Mouse (Mus musculus): ENCODE data around the gene Kars. TPM values are rescaled to one million over a fixed set of nuclear protein-coding genes. Genes with fewer than 3 reads are reported as not detected.

The Kars gene
- polyA plus RNA-seq, 1 experiment from 2014 or later = 167 TPM

GRCm38 (mm10) chr8:111975706-111976105 lies 35.4 kb downstream of the Kars start:
- Histone ChIP-seq H3K27me3 (no peaks in the 10 kb centered on the region), H3K27ac (replicated peaks) (no peak overlapping the region), H3K36me3 (peaks cover 58% of the 10 kb centered on the region), H3K9ac (no peak overlapping the region), H3K4me1 (replicated peaks) (no peaks in the 10 kb centered on the region), H3K9me3 (no peaks in the 10 kb centered on the region), H3K4me2 (no peak overlapping the region), H3K4me3 (no peak overlapping the region)
- WGBS = 87% methylated on average over 2 of the region's 2 CpGs
- ATAC-seq (ENCODE audit: low read depth) = no peak

GRCm38 (mm10) chr8:111974138-111974537 lies 37.0 kb downstream of the Kars start:
- H3K27me3 ChIP-seq = no peaks in the 10 kb centered on the region
- H3K36me3 ChIP-seq = peaks cover 53% of the 10 kb centered on the region
- no peak overlapping the region for H3K4me3 ChIP-seq
- no peak for ATAC-seq (ENCODE audit: low read depth)
- H3K27ac ChIP-seq (replicated peaks) = no peak overlapping the region
- no peak overlapping the region for H3K9ac ChIP-seq
- no peaks in the 10 kb centered on the region for H3K9me3 ChIP-seq
- WGBS = 96% methylated on average over 12 of the region's 12 CpGs
- no peaks in the 10 kb centered on the region for H3K4me1 ChIP-seq (replicated peaks)
- no peak overlapping the region for H3K4me2 ChIP-seq

- H3K9me3 ChIP-seq = no peaks in the 10 kb centered on the region
- no peak for ATAC-seq (ENCODE audit: low read depth)
- WGBS = 32% methylated on average over 5 of the region's 5 CpGs
Measured at GRCm38 (mm10) chr8:111968991-111969390, 42.1 kb downstream of the Kars start.

GRCm38 (mm10) chr8:111968541-111968940 lies 42.6 kb downstream of the Kars start:
- 87% methylated on average over 10 of the region's 10 CpGs for WGBS
- H3K27ac ChIP-seq (replicated peaks) = no peak overlapping the region
- H3K4me1 ChIP-seq (replicated peaks) = no peaks in the 10 kb centered on the region
- H3K36me3 ChIP-seq = peaks cover 19% of the 10 kb centered on the region
- no peak overlapping the region for H3K4me2 ChIP-seq
- ATAC-seq (ENCODE audit: low read depth) = no peak
- no peak overlapping the region for H3K4me3 ChIP-seq
- no peaks in the 10 kb centered on the region for H3K9me3 ChIP-seq
- no peaks in the 10 kb centered on the region for H3K27me3 ChIP-seq
- H3K9ac ChIP-seq = no peak overlapping the region

More at GRCm38 (mm10) chr8:111968991-111969390, 42.1 kb downstream of the Kars start:
- Histone ChIP-seq H3K4me1 (replicated peaks) (no peaks in the 10 kb centered on the region), H3K36me3 (peaks cover 23% of the 10 kb centered on the region), H3K9ac (no peak overlapping the region), H3K27me3 (no peaks in the 10 kb centered on the region), H3K27ac (replicated peaks) (no peak overlapping the region), H3K4me3 (no peak overlapping the region), H3K4me2 (no peak overlapping the region)

GRCm38 (mm10) chr8:111967246-111967870 lies 43.8 kb downstream of the Kars start:
- peaks cover 14% of the 10 kb centered on the region for H3K36me3 ChIP-seq
- no peaks in the 10 kb centered on the region for H3K9me3 ChIP-seq
- H3K9ac ChIP-seq = no peak overlapping the region
- no peak overlapping the region for H3K4me2 ChIP-seq
- H3K4me3 ChIP-seq = no peak overlapping the region
- H3K27me3 ChIP-seq = no peaks in the 10 kb centered on the region
- no peaks in the 10 kb centered on the region for H3K4me1 ChIP-seq (replicated peaks)
- 89% methylated on average over 5 of the region's 5 CpGs for WGBS
- H3K27ac ChIP-seq (replicated peaks) = no peak overlapping the region
- no peak for ATAC-seq (ENCODE audit: low read depth)

- Histone ChIP-seq H3K9ac (no peak overlapping the region), H3K9me3 (no peaks in the 10 kb centered on the region), H3K4me2 (no peak overlapping the region), H3K36me3 (0 out of 2 replicates have a peak, but pooled peaks cover 4% of the 10 kb centered on the region), H3K27me3 (no peaks in the 10 kb centered on the region), H3K4me3 (no peak overlapping the region), H3K4me1 (replicated peaks) (no peaks in the 10 kb centered on the region), H3K27ac (replicated peaks) (no peak overlapping the region)
- ATAC-seq (ENCODE audit: low read depth) = no peak
- 77% methylated on average over 7 of the region's 7 CpGs for WGBS
Measured at GRCm38 (mm10) chr8:111964849-111965561, 46.1 kb downstream of the Kars start.

GRCm38 (mm10) chr8:111964351-111964750 lies 46.8 kb downstream of the Kars start:
- Histone ChIP-seq H3K36me3 (peaks cover 7% of the 10 kb centered on the region; the same call in 1 of the 2 replicates), H3K4me2 (no peak overlapping the region), H3K9ac (no peak overlapping the region), H3K4me1 (replicated peaks) (no peaks in the 10 kb centered on the region), H3K27ac (replicated peaks) (no peak overlapping the region), H3K27me3 (no peaks in the 10 kb centered on the region), H3K4me3 (no peak overlapping the region), H3K9me3 (no peaks in the 10 kb centered on the region)
- WGBS = 70% methylated on average over 5 of the region's 5 CpGs
- ATAC-seq (ENCODE audit: low read depth) = no peak

GRCm38 (mm10) chr8:111963546-111963945 lies 47.6 kb downstream of the Kars start:
- H3K27ac ChIP-seq (replicated peaks) = no peak overlapping the region
- no peak overlapping the region for H3K4me3 ChIP-seq
- no peaks in the 10 kb centered on the region for H3K9me3 ChIP-seq
- WGBS = 76% methylated on average over 4 of the region's 4 CpGs
- no peaks in the 10 kb centered on the region for H3K4me1 ChIP-seq (replicated peaks)
- H3K27me3 ChIP-seq = no peaks in the 10 kb centered on the region
- no peak for ATAC-seq (ENCODE audit: low read depth)
- H3K36me3 ChIP-seq = peaks cover 15% of the 10 kb centered on the region; the same call in 1 of the 2 replicates
- H3K9ac ChIP-seq = no peak overlapping the region
- H3K4me2 ChIP-seq = no peak overlapping the region

GRCm38 (mm10) chr8:111963091-111963490 lies 48.0 kb downstream of the Kars start:
- H3K4me1 ChIP-seq (replicated peaks) = no peaks in the 10 kb centered on the region
- H3K27me3 ChIP-seq = no peaks in the 10 kb centered on the region
- ATAC-seq (ENCODE audit: low read depth) = no peak
- H3K4me3 ChIP-seq = no peak overlapping the region
- H3K4me2 ChIP-seq = no peak overlapping the region
- peaks cover 20% of the 10 kb centered on the region for H3K36me3 ChIP-seq
- no peak overlapping the region for H3K27ac ChIP-seq (replicated peaks)
- 70% methylated on average over 10 of the region's 10 CpGs for WGBS
- H3K9ac ChIP-seq = no peak overlapping the region
- no peaks in the 10 kb centered on the region for H3K9me3 ChIP-seq

- Histone ChIP-seq H3K9ac (no peak overlapping the region), H3K27me3 (no peaks in the 10 kb centered on the region), H3K4me2 (no peak overlapping the region), H3K27ac (replicated peaks) (no peak overlapping the region), H3K36me3 (peaks cover 23% of the 10 kb centered on the region), H3K9me3 (no peaks in the 10 kb centered on the region), H3K4me3 (no peak overlapping the region), H3K4me1 (replicated peaks) (no peaks in the 10 kb centered on the region)
- 75% methylated on average over 1 of the region's 1 CpGs for whole genome bisulfite sequencing
- no peak for ATAC-seq (ENCODE audit: low read depth)
Measured at GRCm38 (mm10) chr8:111962589-111962988, 48.5 kb downstream of the Kars start.

GRCm38 (mm10) chr8:111961330-111961729 lies 49.8 kb downstream of the Kars start:
- no peak overlapping the region for H3K4me2 ChIP-seq
- no peak overlapping the region for H3K27ac ChIP-seq (replicated peaks)
- H3K9me3 ChIP-seq = no peaks in the 10 kb centered on the region
- no peaks in the 10 kb centered on the region for H3K4me1 ChIP-seq (replicated peaks)
- ATAC-seq (ENCODE audit: low read depth) = no peak
- no peak overlapping the region for H3K9ac ChIP-seq
- 80% methylated on average over 3 of the region's 3 CpGs for WGBS
- H3K36me3 ChIP-seq = peaks cover 32% of the 10 kb centered on the region
- H3K4me3 ChIP-seq = no peak overlapping the region
- H3K27me3 ChIP-seq = no peaks in the 10 kb centered on the region

GRCm38 (mm10) chr8:111960591-111961321 lies 50.4 kb downstream of the Kars start:
- H3K27me3 ChIP-seq = no peaks in the 10 kb centered on the region
- no peak overlapping the region for H3K9ac ChIP-seq
- no peak overlapping the region for H3K4me2 ChIP-seq
- no peak overlapping the region for H3K4me3 ChIP-seq
- H3K9me3 ChIP-seq = no peaks in the 10 kb centered on the region
- no peak overlapping the region for H3K27ac ChIP-seq (replicated peaks)
- WGBS = 80% methylated on average over 15 of the region's 15 CpGs
- H3K4me1 ChIP-seq (replicated peaks) = no peaks in the 10 kb centered on the region
- H3K36me3 ChIP-seq = peaks cover 38% of the 10 kb centered on the region
- ATAC-seq (ENCODE audit: low read depth) = no peak

Data from neural tube, embryonic 13.5 days (tissue).